Mouse (Mus musculus) embryo, embryonic 10 days (tissue): ENCODE measurements at regions not wholly inside any gene's neighbourhood (a gene's known extent, or its start where the extent isn't known, plus 50 kb on each side); places are given as distances from the start of the nearest gene placed in this dataset.
"Not testable (repeated sequence)": the region's sequence is repeated elsewhere in the genome, so short reads cannot be mapped to it uniquely, and the experiment has no call there.

Experiments
- DNase-seq: peaks from one replicate; pipeline ENCODE4 v3.0.0-alpha.2; 2015; ENCODE audit warnings: low spot score

DNA sequence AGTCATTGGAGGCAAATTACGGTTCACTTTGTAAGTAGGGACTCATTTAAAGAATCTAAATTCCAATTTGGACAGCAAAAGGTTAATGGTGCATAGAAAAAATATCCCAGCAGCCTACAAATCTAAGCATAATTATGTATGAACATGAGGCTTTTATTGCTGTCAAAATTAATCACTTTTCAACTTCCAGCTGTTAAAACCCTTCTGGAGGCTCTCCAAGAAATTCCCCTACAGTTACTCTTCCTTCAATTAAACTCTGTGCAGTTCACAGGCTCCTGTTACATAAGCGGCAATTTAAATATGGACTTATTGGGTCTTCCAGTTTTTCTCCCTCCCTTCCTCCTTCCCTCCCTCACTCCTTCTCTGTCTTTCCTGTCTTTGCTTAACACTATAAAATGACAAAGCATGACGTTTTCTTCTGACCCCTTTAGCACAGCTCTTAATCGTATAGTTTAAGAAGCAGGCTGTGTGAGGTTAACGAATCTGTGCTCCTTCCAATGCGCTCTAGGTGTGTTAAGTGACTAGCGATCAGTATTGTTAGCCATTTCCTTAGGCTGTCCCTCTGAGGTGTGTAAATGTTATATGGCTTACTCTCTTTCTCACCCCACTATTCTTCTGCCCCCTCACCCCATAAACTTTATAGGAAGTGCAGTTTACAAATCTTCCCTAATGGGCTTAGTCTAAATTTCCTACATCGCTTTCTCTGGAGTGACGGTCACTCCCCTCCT is 247.0 kb downstream of the Enc1 start:
- no peak for DNase-seq

DNA sequence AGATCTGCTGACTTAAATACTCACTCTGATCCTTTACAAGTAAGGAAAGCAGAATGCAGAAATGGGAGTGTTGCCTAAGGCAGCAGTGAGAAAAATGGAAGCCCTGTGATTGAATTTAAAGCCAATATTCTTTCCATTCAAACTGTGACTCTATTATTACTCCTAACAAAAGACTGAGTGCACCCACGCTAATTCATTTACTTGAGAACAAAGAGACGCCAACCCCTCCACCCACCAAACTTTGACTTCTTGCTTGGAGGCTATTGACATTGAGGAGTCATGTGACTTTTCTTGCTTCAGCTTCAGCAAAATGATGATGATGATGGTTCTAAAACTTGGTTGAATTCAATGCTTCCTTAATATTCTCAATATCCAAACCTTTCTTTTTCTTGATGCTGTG is 245.6 kb downstream of the Enc1 start:
- DNase-seq: no peak

DNA sequence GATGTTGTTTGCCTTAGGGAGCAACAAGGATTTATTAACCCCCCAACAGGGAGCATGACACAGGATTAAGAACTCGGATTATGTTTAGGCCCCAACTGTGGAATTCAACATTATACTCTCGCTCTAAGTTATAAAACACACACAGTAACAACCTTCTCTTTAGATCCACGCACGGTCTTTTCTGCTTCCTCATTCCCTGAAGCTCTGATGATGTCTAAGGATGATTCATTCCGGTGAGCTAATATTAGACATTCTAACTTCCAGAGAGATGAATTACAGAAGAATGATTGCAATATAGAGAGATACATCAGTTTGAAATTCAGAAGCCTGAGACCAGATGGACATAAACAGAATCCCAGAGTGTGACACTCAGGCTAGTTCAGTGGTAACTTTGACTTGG is 245.0 kb downstream of the Enc1 start:
- DNase-seq: no peak

DNA sequence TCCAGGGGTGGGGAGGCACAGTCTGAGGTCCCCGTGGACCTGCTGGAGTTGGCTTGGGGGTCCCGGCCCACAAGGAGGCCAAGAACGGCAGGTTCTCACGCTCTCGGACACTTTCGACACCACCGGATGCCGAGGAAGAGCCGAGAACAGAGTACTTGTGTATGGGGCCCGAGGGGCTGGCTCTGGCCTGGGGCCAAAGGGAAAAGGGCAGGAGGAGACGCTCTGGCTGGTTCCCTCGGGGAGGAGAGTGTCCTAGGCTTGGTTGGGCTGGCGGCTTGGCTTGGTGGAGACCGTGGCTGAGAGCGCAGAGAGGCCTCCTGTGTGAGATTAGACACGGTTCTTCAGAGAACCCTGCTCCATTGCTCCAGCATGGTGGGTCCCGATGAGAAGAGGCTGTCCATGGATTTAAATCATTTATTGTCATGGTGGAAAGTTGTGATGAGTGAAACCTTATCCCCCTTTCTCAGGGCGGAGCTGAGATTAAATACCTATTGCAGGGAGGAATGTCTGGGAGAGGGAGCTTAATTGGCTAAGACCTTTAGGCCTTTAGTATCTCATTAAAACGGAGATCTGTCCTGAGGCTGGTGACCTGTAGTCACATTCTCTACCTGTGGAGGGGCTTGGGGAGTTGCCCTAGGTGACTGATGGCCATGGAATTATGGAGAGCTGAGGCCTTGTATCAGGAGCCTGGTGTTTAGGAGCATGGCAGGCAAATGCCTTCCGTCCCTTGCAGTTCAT is 244.1 kb downstream of the Enc1 start:
- DNase-seq: no peak

DNA sequence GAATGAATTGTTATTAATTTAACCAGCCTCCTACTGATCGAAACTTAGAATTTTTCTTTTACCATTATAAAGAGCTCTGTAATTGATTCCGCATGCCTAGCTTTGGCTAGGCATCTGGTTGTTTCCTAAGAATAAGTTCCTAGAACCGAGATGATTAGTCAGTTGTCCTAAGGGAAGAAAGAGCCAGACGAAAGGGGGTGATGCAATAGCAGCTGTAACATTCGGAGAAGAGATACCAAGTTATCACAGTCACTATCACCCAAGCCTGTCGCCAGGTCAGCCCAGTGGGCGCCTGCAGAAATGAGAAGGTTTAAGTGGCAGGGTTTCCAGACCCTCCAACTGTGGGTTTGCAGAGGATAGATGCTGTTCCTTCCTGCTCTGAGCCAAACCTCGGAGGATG is 242.8 kb downstream of the Enc1 start:
- DNase-seq: no peak

DNA sequence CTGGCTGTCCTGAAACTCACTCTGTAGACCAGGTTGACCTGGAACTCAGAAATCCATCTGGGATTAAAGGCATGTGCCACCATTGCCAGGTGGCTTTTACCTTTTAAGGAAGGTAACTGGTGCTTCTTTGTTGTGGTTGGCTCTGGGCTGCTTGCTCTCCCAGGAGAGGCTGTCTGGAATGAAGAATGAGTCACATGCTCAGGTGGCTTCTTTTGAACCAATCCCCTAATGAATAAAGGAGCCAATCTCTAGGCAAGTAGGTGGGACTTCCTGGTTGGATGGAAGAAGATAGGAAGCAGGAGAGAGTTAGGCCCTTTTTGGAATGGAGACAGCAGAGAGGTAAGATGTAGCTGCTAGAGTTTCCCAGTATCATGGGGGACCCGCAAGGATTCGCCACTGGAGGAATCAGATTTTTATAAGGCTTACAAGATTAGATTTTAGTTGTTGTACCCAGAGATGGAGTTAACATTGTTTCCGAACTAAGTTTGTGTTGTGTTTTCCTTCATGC is 241.6 kb downstream of the Enc1 start:
- no peak for DNase-seq

DNA sequence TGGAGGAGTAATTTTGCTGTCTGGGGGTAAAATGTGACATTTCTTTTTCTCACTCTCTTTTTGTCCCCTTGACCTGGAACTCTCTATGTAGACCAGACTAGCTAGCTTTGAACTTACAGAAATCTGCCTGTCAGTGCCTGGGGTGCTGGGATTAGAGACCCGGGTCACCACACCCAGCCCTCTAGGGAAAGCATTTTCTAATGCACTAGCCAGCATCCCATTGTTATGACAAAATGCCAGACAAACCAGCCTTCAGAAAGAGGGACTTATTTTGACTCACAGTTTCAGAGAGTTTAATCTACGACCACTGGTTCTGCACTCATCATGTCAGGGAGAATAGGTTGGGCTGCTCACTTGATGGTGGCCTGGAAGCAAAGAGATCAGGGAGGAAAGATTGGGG is 240.4 kb downstream of the Enc1 start:
- DNase-seq: no peak

DNA sequence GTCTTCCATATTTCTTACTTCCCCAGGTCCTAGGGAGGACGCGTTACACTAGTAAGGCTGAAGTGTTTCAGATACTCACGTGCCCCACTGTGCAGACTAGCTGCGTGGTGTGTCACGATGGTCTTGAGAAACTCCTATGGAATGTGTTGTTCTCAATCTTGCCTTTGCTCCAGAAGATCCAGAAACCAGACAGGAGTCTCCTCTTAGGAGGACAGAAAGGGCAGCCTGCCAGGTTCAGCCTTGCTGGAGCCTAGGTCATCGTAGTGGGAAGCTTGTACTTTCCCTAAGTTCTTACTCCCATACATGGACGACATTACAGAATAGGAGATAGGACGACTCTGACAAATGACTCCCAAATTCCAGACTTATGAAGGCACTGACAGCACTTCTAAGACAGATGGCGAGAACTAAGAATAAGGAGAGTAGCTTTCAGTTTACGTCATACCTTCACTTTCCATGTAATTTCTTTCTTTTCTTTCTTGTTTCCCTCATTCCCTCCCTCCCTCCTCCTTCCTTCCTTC is 238.2 kb downstream of the Enc1 start:
- no peak for DNase-seq

DNA sequence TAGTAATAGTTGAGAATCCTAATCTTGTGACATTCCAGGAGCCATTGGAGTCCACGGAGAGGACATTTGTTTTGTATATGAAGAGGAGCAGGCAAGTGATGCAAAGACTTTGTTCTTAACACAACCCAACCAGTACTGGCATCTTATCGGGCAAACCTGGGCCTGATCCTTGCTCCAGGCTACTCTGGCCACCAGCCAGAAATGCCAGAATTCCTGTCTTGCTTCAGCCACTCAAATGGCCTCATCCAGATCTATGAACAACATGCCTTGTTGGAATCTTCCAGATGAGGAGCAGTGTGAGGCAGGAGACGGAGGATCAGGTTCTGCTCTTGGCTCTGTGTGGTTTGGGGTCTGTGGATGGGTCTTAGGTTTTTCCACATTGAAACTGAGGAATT is 233.1 kb downstream of the Enc1 start:
- no peak for DNase-seq

DNA sequence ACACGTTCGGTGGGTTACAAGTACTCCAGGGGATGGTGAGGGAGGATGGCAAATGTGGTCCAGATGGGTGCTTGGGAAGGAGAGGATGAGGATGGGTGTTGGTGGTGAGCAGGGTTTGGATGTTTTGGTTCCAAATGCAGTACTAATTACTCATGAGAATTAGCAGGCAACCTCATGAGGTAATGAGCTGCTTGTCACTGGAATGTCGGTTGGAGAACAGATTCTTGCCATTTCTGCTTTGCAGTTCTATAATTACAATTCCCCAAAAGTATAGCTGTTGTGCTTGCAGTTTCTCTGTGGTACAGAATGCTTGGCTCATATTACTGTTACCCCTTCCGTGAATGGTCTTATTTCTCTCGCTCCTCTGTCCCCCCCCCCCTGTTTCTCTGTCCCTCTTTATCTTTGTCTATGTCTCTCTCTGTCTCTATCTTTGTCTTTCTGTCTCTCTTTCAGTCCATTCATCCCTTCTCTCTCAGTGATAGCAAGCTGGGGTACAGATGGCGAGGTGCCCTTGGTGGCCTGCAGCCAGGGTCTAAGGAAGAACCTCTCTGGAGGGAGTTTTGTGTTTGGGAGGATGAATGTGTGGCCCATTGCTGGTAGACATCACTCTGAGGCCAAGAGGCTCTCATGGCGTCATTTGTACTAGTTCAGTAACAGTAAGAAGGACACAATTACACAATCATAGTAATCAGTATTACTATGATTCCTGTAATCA is 232.5 kb downstream of the Enc1 start:
- DNase-seq: no peak

DNA sequence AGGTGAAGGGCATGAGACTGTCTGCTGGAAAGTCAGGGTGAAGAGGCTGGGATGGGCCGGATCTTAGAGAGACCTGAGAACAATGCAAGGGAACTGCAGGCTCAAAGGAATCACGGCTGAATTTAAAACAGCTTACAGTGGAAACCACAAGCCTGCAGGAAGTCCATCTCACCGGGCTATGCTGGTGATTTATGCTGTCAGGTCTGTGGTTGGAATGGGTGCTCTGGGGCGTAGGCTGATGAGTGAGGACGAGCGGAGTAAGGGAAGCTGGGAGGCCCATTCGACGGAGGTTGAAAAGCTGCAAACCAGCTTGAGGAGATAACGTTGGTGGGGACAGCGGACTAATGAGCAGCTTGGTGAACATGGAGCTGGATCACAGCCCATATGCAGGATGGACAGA is 229.1 kb downstream of the Enc1 start:
- no peak for DNase-seq

DNA sequence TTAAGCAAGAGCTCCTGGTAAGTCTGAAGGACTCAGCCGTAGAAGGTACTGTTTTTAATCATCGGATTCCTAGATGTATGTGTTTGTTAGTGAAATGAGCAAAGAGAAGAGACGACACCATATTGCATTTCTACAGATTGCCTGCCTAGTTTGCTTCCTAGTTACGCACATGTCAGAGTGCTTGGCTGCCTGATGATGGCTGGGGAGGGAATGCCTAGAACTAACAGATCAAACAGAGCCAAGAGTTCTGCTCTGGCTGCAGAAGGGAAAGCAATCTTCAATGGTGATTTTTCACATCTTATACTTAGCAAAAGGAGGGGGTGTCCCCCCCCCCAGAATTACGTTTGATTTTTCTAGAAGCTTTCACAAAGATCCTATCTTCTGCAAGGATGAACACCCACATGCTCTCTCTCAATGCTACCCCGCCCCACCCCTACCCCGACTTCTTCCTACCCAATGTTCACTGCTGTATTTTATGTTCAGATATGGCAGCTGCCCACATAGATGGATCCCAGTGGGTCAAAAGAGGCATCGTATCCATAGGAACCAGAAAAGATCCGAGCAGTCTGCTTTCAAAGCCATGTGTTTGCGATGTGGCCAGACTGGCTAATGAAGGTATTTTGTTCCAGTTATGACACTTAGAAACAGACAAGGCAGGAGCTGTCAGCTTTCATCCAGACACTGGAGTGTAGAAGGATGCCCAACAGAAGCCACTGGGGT is 228.1 kb downstream of the Enc1 start:
- DNase-seq: no peak

DNA sequence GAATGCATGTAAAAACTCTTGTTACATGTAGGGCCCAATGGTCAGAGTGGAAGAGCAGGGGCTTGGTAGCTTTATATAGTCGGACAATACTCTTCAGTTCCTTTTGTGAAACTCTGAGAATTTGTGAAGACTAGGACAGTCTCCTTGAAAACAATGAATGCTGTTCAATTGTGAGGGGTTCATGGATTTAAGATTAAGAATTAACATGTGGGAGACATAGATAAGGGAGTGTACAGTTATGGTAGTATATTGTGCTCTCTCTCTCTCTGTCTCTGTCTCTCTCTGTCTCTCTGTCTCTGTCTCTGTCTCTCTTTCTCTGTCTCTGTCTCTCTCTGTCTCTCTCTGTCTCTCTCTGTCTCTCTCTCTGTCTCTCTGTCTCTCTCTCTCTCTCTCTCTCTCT is 225.7 kb downstream of the Enc1 start:
- not testable (repeated sequence) for DNase-seq

DNA sequence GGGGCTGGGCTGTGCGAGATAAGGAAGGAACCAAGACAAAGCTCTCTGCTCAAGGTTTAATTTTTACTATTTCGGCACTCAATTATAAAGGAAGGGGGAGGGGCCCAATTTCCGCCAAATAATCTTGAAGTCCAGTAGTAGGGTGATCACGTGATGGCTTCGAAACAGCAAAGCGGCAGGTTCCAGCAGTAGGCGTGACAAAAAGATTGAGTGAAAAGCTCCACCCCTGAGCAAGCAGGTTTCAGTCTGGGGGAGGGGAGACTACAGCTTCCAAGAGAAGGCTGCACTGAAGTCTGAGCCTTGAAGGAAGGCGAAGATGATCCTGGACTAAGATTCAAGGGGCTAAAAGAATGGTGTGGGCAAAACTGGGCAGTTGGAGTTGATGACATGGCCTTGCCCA is 222.9 kb downstream of the Enc1 start:
- DNase-seq: no peak

DNA sequence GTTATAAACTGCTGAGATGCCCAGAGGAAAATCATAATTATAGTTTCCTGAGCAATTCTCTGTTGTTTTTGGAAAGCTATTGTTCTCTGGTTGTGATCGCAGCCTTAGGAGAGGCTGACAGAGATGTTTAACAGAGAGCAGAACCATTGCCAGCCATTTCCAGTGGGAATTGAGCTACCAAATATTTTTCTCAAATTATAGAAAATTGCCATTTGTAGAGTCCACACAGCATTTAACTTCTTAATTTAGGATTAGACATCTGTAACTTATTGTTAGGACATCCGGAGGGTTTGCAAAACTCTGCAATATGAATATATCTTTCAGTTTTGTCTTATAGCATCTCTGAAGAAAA is 222.0 kb downstream of the Enc1 start:
- no peak for DNase-seq

DNA sequence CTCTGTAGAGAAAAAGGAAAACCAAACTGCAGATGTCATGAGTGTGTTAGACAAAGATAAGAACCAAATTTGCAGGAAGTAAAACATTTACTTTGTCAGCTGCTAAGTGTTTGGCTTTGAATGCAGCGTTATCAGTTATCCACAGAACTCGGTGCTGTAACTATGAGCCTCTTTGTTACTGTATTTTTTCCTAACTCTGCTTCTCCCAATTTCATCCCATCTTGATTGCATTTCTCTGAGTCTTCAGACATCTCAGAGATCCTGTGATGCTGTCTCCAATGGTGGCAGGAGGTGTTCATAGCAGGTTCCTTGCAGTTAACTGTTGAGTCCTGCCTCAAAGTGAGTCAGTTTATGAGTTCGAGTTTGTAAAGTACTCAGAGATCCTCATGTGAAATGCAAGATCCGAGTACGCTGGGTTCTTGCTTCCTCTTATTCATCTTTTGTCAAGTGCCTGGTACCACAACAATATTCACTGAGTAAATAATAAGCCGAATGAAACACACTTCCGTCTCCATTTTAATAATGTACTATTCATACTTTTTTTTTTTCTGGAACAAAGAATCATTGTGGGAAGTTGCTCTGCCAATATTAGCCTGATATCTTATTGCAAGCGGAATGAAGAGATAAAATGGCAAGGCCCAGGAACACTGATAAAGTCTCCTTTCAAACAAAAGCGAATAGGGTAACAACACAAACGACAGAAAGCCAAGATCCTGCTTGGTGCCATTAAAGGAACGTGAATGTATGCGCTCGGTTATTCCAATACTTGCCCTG is 221.4 kb downstream of the Enc1 start:
- no peak for DNase-seq

DNA sequence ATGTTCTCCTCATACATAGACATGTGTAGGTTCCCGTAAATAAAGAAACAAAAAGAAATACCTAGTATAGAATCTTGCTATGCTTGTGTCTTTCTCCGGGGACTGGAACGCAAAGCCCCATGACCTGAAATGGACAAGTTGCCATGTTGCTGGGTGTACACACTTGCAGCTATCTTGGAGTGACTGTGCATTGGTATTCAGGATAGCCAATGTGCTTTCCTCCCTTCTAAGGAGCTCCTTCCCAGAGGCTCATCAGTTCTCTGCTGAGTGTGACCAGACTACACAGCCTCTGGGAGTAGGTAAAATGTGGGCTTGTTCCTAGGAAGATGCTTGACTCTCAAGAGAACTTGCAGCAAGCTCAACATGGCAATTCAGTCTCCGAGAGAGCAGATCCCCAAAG is 220.3 kb downstream of the Enc1 start:
- no peak for DNase-seq

DNA sequence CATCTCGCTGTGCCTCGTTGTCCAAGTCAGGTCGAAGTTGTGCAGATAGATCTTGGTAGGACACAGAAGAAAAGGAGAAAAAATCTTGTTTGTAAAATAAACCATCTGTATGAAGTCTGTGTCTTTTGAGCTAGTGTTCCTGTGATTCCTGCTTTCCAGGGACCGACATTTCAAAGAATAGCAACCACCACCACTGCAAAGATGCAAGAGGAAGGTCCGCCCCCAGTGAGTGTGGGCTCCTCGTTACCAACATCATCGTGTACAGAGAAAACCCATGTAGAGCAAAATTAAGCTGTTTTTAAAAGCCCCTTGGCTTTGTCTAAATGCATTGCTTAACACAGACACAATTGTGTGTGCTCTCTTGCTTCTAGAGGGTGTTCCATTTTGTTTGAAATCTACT is 218.2 kb downstream of the Enc1 start:
- DNase-seq: no peak

DNA sequence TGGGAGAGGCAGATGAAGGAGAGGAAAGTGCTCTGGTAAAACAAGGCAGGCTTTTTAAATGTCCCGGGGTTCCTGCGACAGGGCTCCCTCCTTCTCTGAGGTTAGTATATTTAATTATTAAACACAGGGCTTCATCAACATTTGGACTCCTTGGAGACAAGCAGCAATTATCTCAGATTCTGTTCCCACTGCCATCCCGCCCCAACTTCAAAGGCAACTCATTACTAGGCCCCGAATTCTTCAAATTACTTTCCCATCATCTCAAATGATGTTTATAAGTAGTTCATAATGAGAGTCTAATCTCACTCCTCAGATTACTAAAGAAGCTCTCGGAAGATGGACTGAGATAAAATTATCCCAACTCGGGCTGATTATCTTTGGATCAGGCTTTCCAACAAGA is 215.1 kb downstream of the Enc1 start:
- DNase-seq: no peak

DNA sequence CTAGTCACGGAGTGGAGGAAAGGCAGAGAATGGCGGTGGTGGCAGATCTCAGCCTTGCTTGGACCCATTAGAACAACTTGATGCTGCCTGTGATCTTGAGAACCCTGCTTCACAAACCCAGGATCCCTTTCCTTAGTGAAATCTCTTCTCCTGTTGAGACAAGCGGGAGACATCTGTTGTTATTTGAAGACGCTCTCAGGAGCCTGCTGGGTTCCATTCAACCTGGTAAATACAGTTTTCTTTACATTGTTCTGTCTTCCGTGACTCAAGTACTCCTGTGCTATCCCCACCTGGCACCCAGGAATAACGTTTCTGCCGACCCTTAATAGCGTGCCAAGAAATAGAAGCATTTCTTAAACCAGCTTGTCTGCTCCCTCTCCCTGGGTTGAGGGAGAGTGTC is 213.8 kb downstream of the Enc1 start:
- DNase-seq: no peak

DNA sequence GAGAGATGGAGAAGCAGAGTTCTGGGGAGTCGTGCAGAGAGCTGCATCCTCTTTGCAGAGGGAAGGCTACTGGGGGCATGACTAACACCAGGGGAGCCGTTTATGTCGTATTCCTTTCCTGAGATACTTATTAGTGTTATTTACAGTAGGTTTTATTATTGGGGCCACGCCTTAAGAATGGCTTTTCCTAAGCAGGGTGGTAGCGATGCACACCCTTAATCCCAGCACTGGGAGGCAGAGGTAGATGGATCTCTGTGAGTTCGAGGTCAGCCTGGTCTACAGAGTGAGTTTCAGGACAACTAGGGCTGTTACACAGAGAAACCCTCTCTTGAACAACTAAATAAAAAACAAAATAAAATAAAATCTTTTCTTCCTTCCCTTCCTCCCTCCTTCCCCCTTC is 212.6 kb downstream of the Enc1 start:
- DNase-seq: no peak

DNA sequence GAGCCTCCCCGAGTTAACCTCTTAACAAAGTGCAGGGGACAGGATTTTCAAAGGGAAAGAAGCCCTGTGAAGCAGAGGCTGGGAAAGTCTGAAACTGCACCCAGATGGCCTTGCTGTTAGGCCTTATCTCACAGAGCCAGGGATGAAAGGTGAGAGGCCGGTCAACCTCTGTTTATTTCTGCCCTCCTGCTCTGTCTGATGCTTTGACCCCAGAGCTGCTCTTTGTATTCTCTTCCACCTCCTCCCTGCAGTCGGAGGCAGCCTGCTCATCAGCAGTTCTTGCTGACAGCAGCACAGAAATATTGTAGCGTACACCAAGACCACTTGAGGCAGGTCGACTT is 212.2 kb downstream of the Enc1 start:
- peak; percentile 74 for DNase-seq
